Mouse (Mus musculus) limb, embryonic 10.5 days (tissue): ENCODE data around the gene Adra1d. TPM values are rescaled to one million over a fixed set of nuclear protein-coding genes. Genes with fewer than 3 reads are reported as not detected.
A peak's percentile ranks its signal among the peaks of the same experiment; 100 is the strongest.

ENCODE experiments used
- DNase-seq: peaks from one replicate; pipeline ENCODE4 v3.0.0-alpha.2; 2017; ENCODE audit warnings: low spot score
- H3K27ac ChIP-seq: fragments of 300-500 bp; sonication (generic); 2 replicates; pipeline ENCODE4 v1.5.1; 2016; ENCODE audit warnings: mild to moderate bottlenecking
- H3K27me3 ChIP-seq: fragments of 300-500 bp; sonication (generic); 2 replicates; pipeline ENCODE4 v1.6.1; 2016; ENCODE audit warnings: low read depth, mild to moderate bottlenecking; ENCODE audit not compliant: poor library complexity, severe bottlenecking
- H3K36me3 ChIP-seq: fragments of 300-500 bp; sonication (generic); 2 replicates; pipeline ENCODE4 v1.6.1; 2016; ENCODE audit warnings: mild to moderate bottlenecking, moderate library complexity
- H3K4me1 ChIP-seq: fragments of 300-500 bp; sonication (generic); 2 replicates; pipeline ENCODE4 v1.6.1; 2016
- H3K4me3 ChIP-seq: fragments of 300-500 bp; sonication (generic); 2 replicates; pipeline ENCODE4 v1.5.1; 2016; ENCODE audit warnings: mild to moderate bottlenecking, moderate library complexity
- H3K9me3 ChIP-seq: fragments of 300-500 bp; sonication (generic); replicated peaks from 2 replicates; pipeline ENCODE4 v1.6.1; 2016; ENCODE audit warnings: mild to moderate bottlenecking
- WGBS: fragments of 180-500 bp; shearing (Covaris S2); methylation state at CpG from one replicate; pipeline ENCODE4 v1.1.7; 2016; 5-methylcytosine and 5-hydroxymethylcytosine counted together
- polyA plus RNA-seq: library from polyadenylated mRNA; unstranded; fragments of >200 nt; fragmentation: Nextera tagmentation; extraction: Ambion mirVana; gene quantifications from 2 replicates; pipeline ENCODE4 v1.2.1, GENCODE M21; 2016

The Adra1d gene
- polyA plus RNA-seq, 1 experiment from 2014 or later: not detected

GRCm38 (mm10) chr2:131550474-131550873 lies 11.6 kb downstream of the Adra1d start:
- no peak for DNase-seq
- Histone ChIP-seq H3K9me3 (no peaks in the 10 kb centered on the region), H3K4me1 (peaks cover 7% of the 10 kb centered on the region), H3K4me3 (no peak overlapping the region), H3K27ac (no peak overlapping the region), H3K36me3 (no peaks in the 10 kb centered on the region), H3K27me3 (peaks cover 98% of the 10 kb centered on the region)
- 66% methylated on average over 2 of the region's 2 CpGs for WGBS

- DNase-seq: no peak
- Histone ChIP-seq H3K4me1 (peaks cover 7% of the 10 kb centered on the region), H3K9me3 (no peaks in the 10 kb centered on the region), H3K36me3 (no peaks in the 10 kb centered on the region), H3K27ac (no peak overlapping the region), H3K27me3 (peaks cover 97% of the 10 kb centered on the region), H3K4me3 (no peak overlapping the region)
- WGBS: 92% methylated on average over 5 of the region's 5 CpGs
Observed at GRCm38 (mm10) chr2:131549090-131549489, 13.0 kb downstream of the Adra1d start.

GRCm38 (mm10) chr2:131548330-131548729 lies 13.8 kb downstream of the Adra1d start:
- no peaks in the 10 kb centered on the region for H3K36me3 ChIP-seq
- DNase-seq: no peak
- no peak overlapping the region for H3K4me3 ChIP-seq
- no peaks in the 10 kb centered on the region for H3K9me3 ChIP-seq
- H3K4me1 ChIP-seq: peaks cover 7% of the 10 kb centered on the region
- no peak overlapping the region for H3K27ac ChIP-seq
- H3K27me3 ChIP-seq: peaks cover 96% of the 10 kb centered on the region
- 61% methylated on average over 2 of the region's 2 CpGs for WGBS

GRCm38 (mm10) chr2:131546745-131547408 lies 15.2 kb downstream of the Adra1d start:
- Histone ChIP-seq H3K4me1 (peaks cover 13% of the 10 kb centered on the region), H3K4me3 (peak overlapping the region; percentile 55; the same call in 1 of the 2 replicates), H3K9me3 (no peaks in the 10 kb centered on the region), H3K27me3 (peaks cover 87% of the 10 kb centered on the region), H3K36me3 (no peaks in the 10 kb centered on the region), H3K27ac (no peak overlapping the region)
- DNase-seq: peak; percentile 59
- WGBS: 14% methylated on average over 19 of the region's 19 CpGs

- Histone ChIP-seq H3K27ac (peak overlapping the region; percentile 32), H3K4me1 (peaks cover 13% of the 10 kb centered on the region), H3K27me3 (peaks cover 81% of the 10 kb centered on the region), H3K4me3 (peak overlapping the region; percentile 55), H3K9me3 (no peaks in the 10 kb centered on the region), H3K36me3 (no peaks in the 10 kb centered on the region)
- 2% methylated on average over 27 of the region's 27 CpGs for WGBS
- DNase-seq: no peak
Observed at GRCm38 (mm10) chr2:131546308-131546700, 15.8 kb downstream of the Adra1d start.

GRCm38 (mm10) chr2:131545386-131546307 lies 16.4 kb downstream of the Adra1d start:
- Histone ChIP-seq H3K27me3 (peaks cover 74% of the 10 kb centered on the region), H3K36me3 (no peaks in the 10 kb centered on the region), H3K9me3 (no peaks in the 10 kb centered on the region), H3K27ac (peak overlapping the region; percentile 32), H3K4me3 (peak overlapping the region; percentile 55), H3K4me1 (peaks cover 13% of the 10 kb centered on the region)
- 2% methylated on average over 45 of the region's 45 CpGs for WGBS
- peak; percentile 80 for DNase-seq

- 39% methylated on average over 6 of the region's 6 CpGs for WGBS
- Histone ChIP-seq H3K36me3 (no peaks in the 10 kb centered on the region), H3K27ac (no peak overlapping the region), H3K27me3 (peaks cover 44% of the 10 kb centered on the region), H3K4me3 (no peak overlapping the region), H3K4me1 (peaks cover 13% of the 10 kb centered on the region), H3K9me3 (no peaks in the 10 kb centered on the region)
- DNase-seq: no peak
Observed at GRCm38 (mm10) chr2:131542531-131542930, 19.6 kb downstream of the Adra1d start.

- no peak overlapping the region for H3K27ac ChIP-seq
- no peak overlapping the region for H3K4me3 ChIP-seq
- H3K27me3 ChIP-seq: peaks cover 36% of the 10 kb centered on the region
- peaks cover 13% of the 10 kb centered on the region for H3K4me1 ChIP-seq
- H3K9me3 ChIP-seq: no peaks in the 10 kb centered on the region
- DNase-seq: no peak
- no peaks in the 10 kb centered on the region for H3K36me3 ChIP-seq
- 87% methylated on average over 4 of the region's 4 CpGs for WGBS
Observed at GRCm38 (mm10) chr2:131541686-131542085, 20.4 kb downstream of the Adra1d start.

- Histone ChIP-seq H3K9me3 (no peaks in the 10 kb centered on the region), H3K27ac (no peak overlapping the region), H3K27me3 (peaks cover 19% of the 10 kb centered on the region; the same call in 1 of the 2 replicates), H3K4me3 (no peak overlapping the region), H3K36me3 (no peaks in the 10 kb centered on the region), H3K4me1 (peaks cover 6% of the 10 kb centered on the region; the same call in 1 of the 2 replicates)
- DNase-seq: no peak
- 87% methylated on average over 6 of the region's 6 CpGs for WGBS
Observed at GRCm38 (mm10) chr2:131539780-131540179, 22.3 kb downstream of the Adra1d start.

- Histone ChIP-seq H3K27ac (no peak overlapping the region), H3K9me3 (no peaks in the 10 kb centered on the region), H3K4me3 (no peak overlapping the region), H3K4me1 (peaks cover 6% of the 10 kb centered on the region; the same call in 1 of the 2 replicates), H3K36me3 (no peaks in the 10 kb centered on the region), H3K27me3 (0 out of 2 replicates have a peak, but pooled peaks cover 5% of the 10 kb centered on the region)
- WGBS: 82% methylated on average over 7 of the region's 7 CpGs
- DNase-seq: no peak
Observed at GRCm38 (mm10) chr2:131538341-131538740, 23.7 kb downstream of the Adra1d start.

- no peak for DNase-seq
- H3K4me1 ChIP-seq: no peaks in the 10 kb centered on the region
- no peaks in the 10 kb centered on the region for H3K9me3 ChIP-seq
- no peak overlapping the region for H3K4me3 ChIP-seq
- 0 out of 2 replicates have a peak, but pooled peaks cover 2% of the 10 kb centered on the region for H3K27me3 ChIP-seq
- WGBS: 89% methylated on average over 5 of the region's 5 CpGs
- no peaks in the 10 kb centered on the region for H3K36me3 ChIP-seq
- no peak overlapping the region for H3K27ac ChIP-seq
Observed at GRCm38 (mm10) chr2:131535168-131535567, 26.9 kb downstream of the Adra1d start.

GRCm38 (mm10) chr2:131531271-131531670 lies 30.8 kb downstream of the Adra1d start:
- Histone ChIP-seq H3K4me3 (no peak overlapping the region), H3K27me3 (0 out of 2 replicates have a peak, but pooled peaks cover 2% of the 10 kb centered on the region), H3K4me1 (0 out of 2 replicates have a peak, but pooled peaks cover 3% of the 10 kb centered on the region), H3K9me3 (no peaks in the 10 kb centered on the region), H3K27ac (no peak overlapping the region), H3K36me3 (no peaks in the 10 kb centered on the region)
- 90% methylated on average over 7 of the region's 7 CpGs for WGBS
- no peak for DNase-seq

- DNase-seq: peak; percentile 56
- Histone ChIP-seq H3K27me3 (0 out of 2 replicates have a peak, but pooled peaks cover 2% of the 10 kb centered on the region), H3K4me3 (no peak overlapping the region), H3K9me3 (no peaks in the 10 kb centered on the region), H3K4me1 (0 out of 2 replicates have a peak, but pooled peaks cover 3% of the 10 kb centered on the region), H3K36me3 (no peaks in the 10 kb centered on the region; the same call in 1 of the 2 replicates), H3K27ac (no peak overlapping the region)
- 33% methylated on average over 9 of the region's 9 CpGs for WGBS
Observed at GRCm38 (mm10) chr2:131530623-131531008, 31.5 kb downstream of the Adra1d start.
